Mouse (Mus musculus) midbrain, embryonic 11.5 days (tissue): Measurements from ENCODE around the gene Suclg1. TPM values are rescaled to one million over a fixed set of nuclear protein-coding genes. Genes with fewer than 3 reads are reported as not detected.

ENCODE experiments used
- ATAC-seq: fragments of 200-750 bp; cut with Nextera tagmentation; 2 replicates; pipeline ENCODE4 v1.8.0; 2017; ENCODE audit warnings: moderate TSS enrichment, moderate library complexity; ENCODE audit not compliant: low FRiP score
- DNase-seq: peaks from one replicate; pipeline ENCODE4 v3.0.0; 2015; ENCODE audit warnings: low spot score; ENCODE audit errors: missing footprints
- H3K27ac ChIP-seq: fragments of 300-500 bp; sonication (generic); 2 replicates; pipeline ENCODE4 v1.5.1; 2014; ENCODE audit warnings: low read depth, low read length
- H3K27me3 ChIP-seq: fragments of 300-500 bp; sonication (generic); 2 replicates; pipeline ENCODE4 v1.6.1; 2014; ENCODE audit warnings: mild to moderate bottlenecking, low read length, moderate library complexity, mixed read lengths; ENCODE audit not compliant: control insufficient read depth, insufficient read depth
- H3K36me3 ChIP-seq: fragments of 300-500 bp; sonication (generic); 2 replicates; pipeline ENCODE4 v1.6.1; 2014; ENCODE audit warnings: mild to moderate bottlenecking, low read length, moderate library complexity, mixed read lengths; ENCODE audit not compliant: control insufficient read depth, insufficient read depth
- H3K4me1 ChIP-seq: fragments of 300-500 bp; sonication (generic); 2 replicates; pipeline ENCODE4 v1.6.1; 2014; ENCODE audit warnings: low read length; ENCODE audit not compliant: control insufficient read depth, insufficient read depth
- H3K4me2 ChIP-seq: fragments of 300-500 bp; sonication (generic); 2 replicates; pipeline ENCODE4 v1.6.1; 2014; ENCODE audit warnings: mild to moderate bottlenecking, moderate library complexity
- H3K4me3 ChIP-seq: fragments of 300-500 bp; sonication (generic); 2 replicates; pipeline ENCODE4 v1.5.1; 2014; ENCODE audit warnings: low read depth, low read length
- H3K9ac ChIP-seq: fragments of 300-500 bp; sonication (generic); 2 replicates; pipeline ENCODE4 v1.6.1; 2014; ENCODE audit warnings: low read length
- H3K9me3 ChIP-seq: fragments of 300-500 bp; sonication (generic); 2 replicates; pipeline ENCODE4 v1.6.1; 2016; ENCODE audit warnings: low read length; ENCODE audit not compliant: control insufficient read depth
- WGBS: fragments of 180-500 bp; shearing (Covaris S2); extraction: QIAGEN DNeasy Blood & Tissue Kit; methylation state at CpG from one replicate; pipeline ENCODE4 v1.1.7; 2014; 5-methylcytosine and 5-hydroxymethylcytosine counted together
- polyA plus RNA-seq: library from polyadenylated mRNA; unstranded; fragments of >200 nt; fragmentation: Nextera tagmentation; extraction: Ambion mirVana; gene quantifications from 2 replicates; pipeline ENCODE4 v1.2.1, GENCODE M21; 2014

Suclg1 gene
- polyA plus RNA-seq, 1 experiment from 2014 or later, result 175 TPM

- Histone ChIP-seq H3K4me2 (no peak overlapping the region), H3K4me3 (no peak overlapping the region), H3K27me3 (no peaks in the 10 kb centered on the region), H3K9ac (no peak overlapping the region), H3K27ac (no peak overlapping the region), H3K36me3 (no peaks in the 10 kb centered on the region), H3K9me3 (no peaks in the 10 kb centered on the region), H3K4me1 (no peaks in the 10 kb centered on the region)
- no peak for DNase-seq
- ATAC-seq, result no peak
- WGBS, result 68% methylated on average over 3 of the region's 3 CpGs
Measured at GRCm38 (mm10) chr6:73235650-73236049, 12.5 kb upstream of the Suclg1 start.

- DNase-seq (no peak), ATAC-seq (no peak)
- no peaks in the 10 kb centered on the region for H3K36me3 ChIP-seq
- WGBS, result 75% methylated on average over 2 of the region's 2 CpGs
- H3K9me3 ChIP-seq, result no peaks in the 10 kb centered on the region
- no peak overlapping the region for H3K9ac ChIP-seq
- no peak overlapping the region for H3K27ac ChIP-seq
- no peaks in the 10 kb centered on the region for H3K27me3 ChIP-seq
- H3K4me3 ChIP-seq, result no peak overlapping the region
- H3K4me1 ChIP-seq, result 0 out of 2 replicates have a peak, but pooled peaks cover 5% of the 10 kb centered on the region
- no peak overlapping the region for H3K4me2 ChIP-seq
Measured at GRCm38 (mm10) chr6:73246821-73247220, 1.4 kb upstream of the Suclg1 start.

- WGBS, result 36% methylated on average over 4 of the region's 4 CpGs
- no peak for ATAC-seq
- no peaks in the 10 kb centered on the region for H3K9me3 ChIP-seq
- peak; percentile 87 for DNase-seq
- H3K4me3 ChIP-seq, result peak overlapping the region; percentile 88
- H3K27ac ChIP-seq, result no peak overlapping the region
- peak overlapping the region; percentile 71 for H3K4me2 ChIP-seq
- H3K9ac ChIP-seq, result no peak overlapping the region
- no peaks in the 10 kb centered on the region for H3K36me3 ChIP-seq
- H3K4me1 ChIP-seq, result 0 out of 2 replicates have a peak, but pooled peaks cover 5% of the 10 kb centered on the region
- no peaks in the 10 kb centered on the region for H3K27me3 ChIP-seq
Measured at GRCm38 (mm10) chr6:73247452-73247851, 730 bp upstream of the Suclg1 start.

GRCm38 (mm10) chr6:73249049-73249422 lies 854 bp downstream of the Suclg1 start:
- DNase-seq (peak; percentile 89), ATAC-seq (no peak)
- Histone ChIP-seq H3K9me3 (no peaks in the 10 kb centered on the region), H3K9ac (peak overlapping the region; percentile 91), H3K36me3 (no peaks in the 10 kb centered on the region), H3K27ac (no peak overlapping the region), H3K4me3 (peak overlapping the region; percentile 88), H3K4me2 (peak overlapping the region; percentile 71), H3K27me3 (no peaks in the 10 kb centered on the region), H3K4me1 (0 out of 2 replicates have a peak, but pooled peaks cover 5% of the 10 kb centered on the region)
- 11% methylated on average over 12 of the region's 12 CpGs for WGBS

- Histone ChIP-seq H3K36me3 (no peaks in the 10 kb centered on the region), H3K4me2 (no peak overlapping the region), H3K9me3 (no peaks in the 10 kb centered on the region), H3K27me3 (no peaks in the 10 kb centered on the region), H3K27ac (no peak overlapping the region), H3K4me1 (0 out of 2 replicates have a peak, but pooled peaks cover 5% of the 10 kb centered on the region), H3K9ac (no peak overlapping the region), H3K4me3 (no peak overlapping the region)
- WGBS, result 86% methylated on average over 4 of the region's 4 CpGs
- no peak for DNase-seq
- no peak for ATAC-seq
Measured at GRCm38 (mm10) chr6:73249851-73250250, 1.7 kb downstream of the Suclg1 start.

GRCm38 (mm10) chr6:73251336-73251735 lies 3.2 kb downstream of the Suclg1 start:
- WGBS, result 93% methylated on average over 11 of the region's 11 CpGs

GRCm38 (mm10) chr6:73252396-73252795 lies 4.2 kb downstream of the Suclg1 start:
- no peak overlapping the region for H3K4me2 ChIP-seq
- no peak overlapping the region for H3K4me3 ChIP-seq
- DNase-seq, result no peak
- H3K9ac ChIP-seq, result no peak overlapping the region
- no peaks in the 10 kb centered on the region for H3K36me3 ChIP-seq
- 0 out of 2 replicates have a peak, but pooled peaks cover 5% of the 10 kb centered on the region for H3K4me1 ChIP-seq
- H3K9me3 ChIP-seq, result no peaks in the 10 kb centered on the region
- ATAC-seq, result no peak
- no peak overlapping the region for H3K27ac ChIP-seq
- H3K27me3 ChIP-seq, result no peaks in the 10 kb centered on the region

More at GRCm38 (mm10) chr6:73251336-73251735, 3.2 kb downstream of the Suclg1 start:
- no peak for DNase-seq
- 0 out of 2 replicates have a peak, but pooled peaks cover 5% of the 10 kb centered on the region for H3K4me1 ChIP-seq
- H3K36me3 ChIP-seq, result no peaks in the 10 kb centered on the region
- H3K27me3 ChIP-seq, result no peaks in the 10 kb centered on the region
- no peaks in the 10 kb centered on the region for H3K9me3 ChIP-seq
- no peak overlapping the region for H3K27ac ChIP-seq
- no peak overlapping the region for H3K9ac ChIP-seq
- ATAC-seq, result no peak
- H3K4me3 ChIP-seq, result no peak overlapping the region
- no peak overlapping the region for H3K4me2 ChIP-seq

- Histone ChIP-seq H3K9me3 (no peaks in the 10 kb centered on the region), H3K9ac (no peak overlapping the region), H3K4me1 (0 out of 2 replicates have a peak, but pooled peaks cover 3% of the 10 kb centered on the region), H3K36me3 (no peaks in the 10 kb centered on the region), H3K4me3 (no peak overlapping the region), H3K27ac (no peak overlapping the region), H3K27me3 (no peaks in the 10 kb centered on the region), H3K4me2 (no peak overlapping the region)
- 96% methylated on average over 2 of the region's 2 CpGs for WGBS
- ATAC-seq, result no peak
- no peak for DNase-seq
Measured at GRCm38 (mm10) chr6:73253006-73253405, 4.8 kb downstream of the Suclg1 start.

GRCm38 (mm10) chr6:73253584-73253983 lies 5.4 kb downstream of the Suclg1 start:
- 91% methylated on average over 4 of the region's 4 CpGs for WGBS
- Histone ChIP-seq H3K36me3 (no peaks in the 10 kb centered on the region), H3K27me3 (no peaks in the 10 kb centered on the region), H3K4me3 (no peak overlapping the region), H3K4me1 (0 out of 2 replicates have a peak, but pooled peaks cover 3% of the 10 kb centered on the region), H3K27ac (no peak overlapping the region), H3K4me2 (no peak overlapping the region), H3K9ac (no peak overlapping the region), H3K9me3 (no peaks in the 10 kb centered on the region)
- no peak for ATAC-seq
- no peak for DNase-seq
